Mouse (Mus musculus) right cerebral cortex, adult 18-20 months (tissue): ENCODE measurements around the gene Lrch3.
"Not testable (repeated sequence)": the region's sequence is repeated elsewhere in the genome, so short reads cannot be mapped to it uniquely, and the experiment has no call there.

ENCODE experiments used
- DNase-seq: peaks from one replicate; pipeline ENCODE4 v3.0.0; 2022; ENCODE audit warnings: mixed read lengths

Gene Lrch3

DNA sequence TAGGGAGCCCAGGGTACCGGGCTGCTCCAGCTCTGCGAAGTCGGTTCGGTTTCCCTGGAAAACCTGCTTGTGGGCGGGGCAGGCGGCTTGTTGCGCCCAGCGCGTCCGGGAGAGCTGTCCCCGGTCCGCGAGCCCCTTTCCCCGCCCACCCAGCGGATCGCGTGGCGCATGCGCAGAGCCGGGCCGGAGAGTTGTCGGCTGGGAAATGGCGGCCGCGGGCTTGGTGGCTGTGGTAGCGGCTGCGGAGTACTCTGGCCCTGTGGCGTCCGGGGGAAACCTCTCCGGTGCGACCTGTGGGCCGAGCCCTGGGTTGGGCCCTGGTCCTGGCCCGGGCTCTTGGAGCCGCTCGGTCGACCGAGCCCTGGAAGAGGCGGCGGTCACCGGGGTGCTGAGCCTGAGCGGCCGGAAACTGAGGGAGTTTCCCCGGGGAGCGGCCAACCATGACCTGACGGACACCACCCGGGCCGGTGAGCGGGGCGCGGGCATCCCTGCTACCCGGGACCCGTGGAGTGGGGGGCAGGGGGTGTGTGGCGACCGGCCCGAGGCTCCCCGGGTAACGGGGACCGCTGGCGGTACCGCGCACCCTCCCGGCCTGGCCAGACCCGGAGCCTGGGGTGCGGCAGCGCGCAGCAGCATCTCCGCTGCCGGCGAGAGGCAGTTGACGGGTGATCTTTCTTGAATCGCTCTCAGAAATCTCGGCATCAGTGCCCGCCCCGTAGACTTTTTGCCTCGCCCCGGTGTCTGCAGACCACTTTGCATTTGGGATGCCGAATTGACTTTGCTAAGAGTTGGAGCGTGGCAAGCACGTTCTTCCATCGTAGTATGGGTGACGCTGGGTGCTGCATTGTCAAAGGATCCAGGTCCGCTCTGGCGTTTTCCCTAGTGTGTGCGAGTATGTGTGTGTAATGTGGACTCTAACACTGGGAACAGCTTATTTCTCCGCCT is at the start of gene Lrch3:
Gene Lrch3 (plus strand): TSS at position 164 of the 945 bp plus-strand sequence.
- DNase-seq = peak; percentile 93

DNA sequence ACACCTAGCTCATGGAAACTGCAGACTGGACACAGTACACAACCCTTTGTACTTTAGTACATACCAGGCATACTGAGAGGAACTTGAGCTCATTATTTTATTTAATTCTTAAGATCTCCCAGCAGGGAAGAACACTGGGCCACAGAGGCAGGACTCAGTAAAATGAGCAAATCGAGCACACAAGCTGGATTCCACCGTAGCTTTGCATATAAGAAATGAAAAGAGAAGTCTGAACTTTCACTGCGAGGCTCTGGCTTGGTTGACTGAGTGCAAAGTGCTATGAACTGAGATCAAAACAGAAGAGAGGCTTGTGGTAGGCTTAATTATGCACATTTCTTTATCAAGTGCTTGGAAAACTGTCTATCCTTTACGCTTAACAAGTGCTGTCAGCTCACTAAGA is 48.5 kb upstream of the Lrch3 start:
- no peak for DNase-seq

DNA sequence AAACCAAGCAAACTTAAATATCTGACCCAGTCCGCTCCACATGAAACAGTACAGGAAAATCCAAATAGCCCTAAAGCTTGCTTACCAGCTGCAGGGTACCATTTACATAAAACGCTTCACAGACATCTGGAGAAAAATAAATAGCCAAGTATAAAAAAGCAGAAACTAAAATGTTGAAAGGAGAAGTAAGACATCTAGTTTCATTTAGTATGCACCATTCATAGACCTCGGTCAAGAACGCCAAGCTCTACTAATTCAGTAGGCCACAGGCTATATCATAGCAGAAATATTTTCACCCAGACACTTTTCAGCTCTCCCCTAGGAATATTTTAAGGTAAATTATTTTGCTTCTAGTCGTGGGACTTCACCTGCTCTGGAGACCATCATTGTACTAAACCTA is 47.2 kb upstream of the Lrch3 start:
- DNase-seq = no peak

DNA sequence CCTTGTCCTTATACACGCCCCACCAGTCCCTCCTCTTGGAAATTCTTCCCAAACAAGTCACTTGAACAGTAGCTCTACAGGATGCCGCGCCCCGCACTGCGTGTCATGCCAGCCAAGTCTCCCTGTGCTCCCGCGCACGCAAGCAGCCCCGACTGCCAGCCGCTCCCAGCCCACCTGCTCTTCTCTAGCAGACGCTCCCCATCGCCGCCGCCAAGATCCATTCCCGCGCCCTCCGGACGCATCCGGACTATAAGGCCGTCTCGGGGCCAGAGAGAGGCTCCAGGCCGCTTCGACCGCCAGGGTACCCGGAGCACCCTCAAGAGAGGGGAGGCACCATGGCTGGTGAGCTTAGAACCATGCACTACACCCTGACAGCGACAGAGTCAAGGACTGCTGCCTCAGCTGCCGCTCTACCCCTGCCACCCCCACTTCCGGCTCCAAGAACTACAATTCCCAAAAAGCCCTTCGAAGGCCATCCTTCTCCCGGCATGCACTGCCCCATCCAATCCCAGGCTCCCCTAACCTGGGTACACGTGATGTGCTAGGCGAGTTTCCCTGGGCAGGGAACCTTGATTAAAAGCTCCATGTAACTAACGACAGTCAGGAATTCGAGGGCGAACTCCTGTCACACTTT is 45.9 kb upstream of the Lrch3 start:
- peak; percentile 96 for DNase-seq

DNA sequence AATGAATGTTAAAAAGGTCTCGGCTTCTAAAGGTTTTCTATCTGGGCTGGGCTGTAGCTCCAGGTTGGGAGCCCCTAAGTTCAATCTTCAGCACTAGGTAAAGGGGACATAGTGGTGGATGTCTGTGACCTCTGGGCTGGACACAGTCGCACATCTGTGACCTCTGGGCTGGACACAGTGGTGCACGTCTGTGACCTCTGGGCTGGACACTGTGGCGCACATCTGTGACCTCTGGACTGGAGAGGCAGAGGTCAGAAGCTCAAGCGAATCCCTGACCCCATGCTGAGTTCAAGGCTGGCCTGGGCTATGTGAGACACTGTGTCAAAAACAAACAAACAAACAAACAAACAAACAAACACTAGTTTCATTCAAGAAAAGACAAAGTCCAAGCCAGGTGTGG is 43.7 kb upstream of the Lrch3 start:
- DNase-seq = no peak

DNA sequence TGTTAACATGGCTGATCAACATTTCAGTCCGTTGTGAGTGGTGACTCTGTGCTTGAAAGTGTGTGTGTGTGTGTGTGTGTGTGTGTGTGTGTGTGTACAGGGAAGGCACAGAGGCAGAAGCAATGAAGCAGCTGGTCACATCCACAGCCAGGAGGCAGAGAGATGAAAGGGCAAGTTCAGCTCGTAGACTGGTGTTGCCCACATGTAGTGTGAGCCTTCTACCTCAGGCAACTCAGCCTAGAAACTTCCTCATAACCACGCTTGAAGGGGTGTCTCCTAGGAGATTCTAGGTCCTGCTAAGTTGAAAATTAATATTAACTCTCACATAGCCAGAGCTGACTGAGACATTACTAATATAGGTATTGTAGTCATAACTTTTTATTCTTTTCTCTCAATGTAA is 40.5 kb upstream of the Lrch3 start:
- no peak for DNase-seq

DNA sequence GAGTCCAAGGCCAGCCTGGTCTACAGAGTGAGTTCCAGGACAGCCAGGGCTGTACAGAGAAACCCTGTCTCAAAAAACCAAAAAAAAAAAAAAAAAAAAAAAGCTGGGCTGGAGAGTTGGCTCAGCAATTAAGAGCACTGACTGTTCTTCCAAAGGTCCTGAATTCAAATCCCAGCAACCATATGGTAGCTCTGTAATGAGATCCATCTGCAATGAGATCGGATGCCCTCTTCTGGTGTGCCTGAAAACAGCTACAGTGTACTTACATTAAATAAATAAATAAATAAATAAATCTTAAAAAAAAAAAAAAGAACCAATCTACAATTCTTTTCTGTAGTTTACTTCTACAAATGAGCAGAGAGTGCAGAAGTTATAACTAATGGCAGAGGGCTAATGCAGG is 38.6 kb upstream of the Lrch3 start:
- not testable (repeated sequence) for DNase-seq

DNA sequence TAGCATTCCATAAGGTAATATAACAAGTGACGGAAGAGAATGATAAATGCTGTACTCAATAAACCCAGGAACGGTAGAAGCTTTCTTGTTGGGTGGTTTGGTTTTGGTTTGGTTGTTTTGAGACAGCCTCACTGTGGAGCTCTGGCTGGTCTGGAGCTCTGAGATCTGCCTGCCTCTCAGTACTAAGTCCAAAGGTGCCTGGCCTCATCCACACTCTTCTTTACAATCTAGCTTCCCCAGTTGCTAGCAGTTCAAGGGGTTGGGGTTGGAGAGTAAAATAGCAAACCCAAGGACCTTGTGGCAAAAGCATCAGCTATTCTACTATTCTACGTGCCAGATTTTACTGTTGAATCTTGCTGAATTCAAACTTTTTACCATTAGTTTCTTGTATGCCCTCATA is 38.1 kb upstream of the Lrch3 start:
- DNase-seq = no peak

DNA sequence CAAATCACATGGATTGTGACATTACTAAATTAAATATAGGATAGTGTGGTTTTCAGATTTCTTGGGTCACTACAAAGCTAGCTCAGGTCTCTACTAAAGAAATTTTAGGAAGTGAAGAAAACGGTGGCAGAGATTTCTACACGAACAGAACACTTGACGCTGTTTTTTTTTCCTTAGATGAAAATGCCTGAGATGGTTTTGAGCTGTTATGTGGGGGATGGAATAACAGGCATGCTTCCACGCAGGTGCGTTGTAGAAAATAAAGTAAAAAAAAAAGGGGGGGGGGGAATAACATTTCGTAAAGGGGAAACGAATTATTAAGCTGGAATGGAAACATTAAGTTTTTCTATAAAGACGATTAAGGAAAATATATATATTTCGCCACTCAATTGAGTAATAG is 37.1 kb upstream of the Lrch3 start:
- DNase-seq = no peak

DNA sequence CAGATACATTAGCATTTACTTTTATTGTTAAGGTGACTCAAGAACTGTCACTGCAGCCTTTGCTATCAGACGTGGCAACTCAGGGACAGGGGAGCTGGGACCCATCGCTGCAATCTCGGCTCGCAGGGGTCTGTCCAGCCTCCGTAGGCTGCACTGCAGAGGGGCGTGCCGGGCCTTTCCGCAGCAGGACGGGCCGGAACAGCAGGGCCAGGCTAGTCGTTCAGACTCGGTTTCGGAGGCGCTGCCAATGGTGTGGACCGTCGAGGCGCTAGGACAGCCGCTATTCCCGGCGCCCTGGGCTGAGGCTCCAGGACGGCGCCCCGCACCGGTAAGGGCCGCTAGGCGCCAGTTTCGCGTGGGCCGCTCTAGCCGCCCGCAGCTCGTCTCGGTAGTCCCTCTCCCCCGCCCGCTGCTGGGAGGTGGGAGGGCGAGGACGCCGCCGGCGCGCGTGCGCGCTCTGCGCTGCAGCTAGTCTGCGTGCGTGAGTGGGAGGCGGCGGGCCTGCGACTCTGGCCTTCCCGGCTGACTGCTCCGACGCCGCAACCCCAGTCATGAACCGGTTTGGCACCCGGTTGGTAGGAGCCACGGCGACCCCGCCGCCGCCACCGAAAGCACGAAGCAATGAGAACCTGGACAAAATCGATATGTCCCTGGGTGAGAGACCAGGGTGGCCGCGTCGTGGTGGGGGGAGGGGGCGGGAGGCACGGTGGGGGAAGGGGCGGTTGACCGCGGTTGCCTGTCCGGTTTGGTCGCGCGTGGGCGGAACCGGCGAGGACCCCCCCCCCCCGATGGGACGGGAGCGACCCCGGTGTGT is 36.4 kb upstream of the Lrch3 start, which contains the start of the genes Fyttd1 and Rubcn:
Gene Fyttd1 (plus strand): TSS at position 158 of the 814 bp plus-strand sequence.
Gene Rubcn (minus strand): TSS at position 424 of the 814 bp plus-strand sequence.
- peak; percentile 97 for DNase-seq

DNA sequence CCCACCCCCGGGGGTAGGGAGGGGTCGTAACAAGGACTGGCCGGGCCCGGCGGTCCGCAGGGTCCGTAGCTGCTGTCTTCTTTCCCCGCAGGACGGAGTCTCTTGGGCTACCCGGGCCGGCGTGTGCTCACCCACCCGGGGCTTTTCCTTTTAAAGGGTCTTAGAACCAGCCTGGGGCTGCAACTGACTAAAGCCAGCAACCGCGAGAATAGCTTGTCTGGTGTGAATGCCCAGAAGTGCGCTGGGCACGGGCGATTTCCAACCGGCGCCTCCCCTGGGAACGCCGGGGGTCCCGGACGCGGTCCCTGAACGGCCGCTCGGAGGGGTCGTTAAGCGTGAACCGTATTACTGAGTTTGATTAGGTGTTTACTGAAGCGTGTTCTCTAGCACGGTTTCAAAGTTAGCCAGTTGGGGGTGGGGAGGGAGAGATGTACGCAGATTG is 35.7 kb upstream of the Lrch3 start:
- DNase-seq = no peak

DNA sequence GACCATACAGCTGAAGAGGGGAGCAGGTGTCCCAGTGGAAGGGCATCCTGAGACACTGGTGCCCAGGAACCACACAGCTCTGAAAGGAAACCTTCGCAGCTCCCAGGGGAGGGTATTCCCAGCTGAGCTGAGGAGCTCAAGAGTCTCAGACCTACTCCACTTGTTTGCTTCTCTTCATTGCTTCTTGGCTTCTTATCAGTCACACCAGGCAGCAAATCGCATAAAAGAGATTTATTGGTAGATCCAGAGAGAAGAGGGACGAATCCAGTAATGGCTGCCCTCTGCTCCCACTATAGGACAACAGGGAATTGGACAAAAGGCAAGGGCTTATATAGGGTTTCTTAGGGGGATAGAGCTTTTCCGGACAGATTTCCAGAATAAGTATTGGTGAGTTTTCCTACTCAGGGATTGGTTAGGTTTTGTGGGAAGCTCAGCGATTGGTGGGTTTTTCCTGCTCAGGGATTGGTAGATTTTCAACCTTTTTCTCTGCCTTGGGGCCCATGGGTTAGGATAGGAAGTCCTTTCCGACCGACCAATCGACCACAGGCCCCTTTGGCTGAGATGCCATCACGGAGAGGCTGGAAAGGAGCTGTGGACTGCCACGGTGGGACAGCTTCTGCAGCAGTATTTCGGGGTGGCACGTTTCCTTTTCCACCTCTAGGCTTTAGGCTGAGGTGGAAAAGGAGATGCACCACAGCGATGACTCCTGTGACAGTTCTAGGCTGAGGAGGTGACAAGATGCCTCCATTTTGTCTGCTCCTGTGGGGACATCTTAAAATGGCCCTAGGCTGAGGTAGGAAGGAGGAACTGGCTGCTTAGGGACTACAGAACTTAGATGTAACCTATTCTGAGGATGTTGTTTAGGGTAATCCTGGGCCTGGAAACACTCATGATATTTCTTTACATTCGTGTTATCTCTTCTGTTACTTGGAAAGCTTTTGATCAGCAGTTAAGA is 34.7 kb upstream of the Lrch3 start:
- no peak for DNase-seq

DNA sequence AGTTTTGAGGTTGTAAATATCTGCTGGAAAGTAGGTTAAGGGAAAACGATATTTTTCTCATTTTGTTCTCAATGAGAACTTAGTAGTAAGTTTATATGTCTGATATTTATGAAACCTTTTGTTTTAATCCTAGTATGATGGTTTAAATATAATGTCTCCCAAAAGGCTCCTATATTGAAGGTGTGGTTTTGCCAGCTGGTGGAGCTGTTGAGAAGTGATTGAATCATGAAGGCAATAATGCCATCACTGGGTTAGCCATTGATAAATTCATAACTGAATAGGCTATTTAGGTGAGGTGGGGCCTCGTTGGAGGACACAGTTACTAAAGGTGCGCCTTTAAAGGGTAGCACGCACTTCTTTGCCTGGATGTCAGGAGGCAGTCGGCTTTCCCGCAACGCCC is 32.4 kb upstream of the Lrch3 start:
- DNase-seq = no peak

DNA sequence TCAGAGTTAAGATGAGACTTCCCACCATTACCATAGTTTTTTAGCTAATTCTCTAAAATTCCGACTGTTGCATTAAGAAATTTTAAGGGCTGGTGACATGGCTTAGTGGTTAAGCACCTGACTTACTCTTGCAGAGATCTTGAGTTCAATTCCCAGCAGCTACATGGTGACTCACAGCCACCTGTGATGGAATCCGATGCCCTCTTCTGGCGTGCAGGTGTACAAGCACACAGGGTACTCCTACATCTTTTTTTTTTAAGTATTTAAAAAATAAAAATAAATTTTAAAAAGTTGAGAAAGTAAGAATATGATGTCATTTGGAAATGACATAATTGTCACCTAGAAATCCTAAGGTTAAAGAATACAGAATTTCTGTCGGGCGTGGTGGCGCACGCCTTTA is 25.9 kb upstream of the Lrch3 start:
- no peak for DNase-seq

DNA sequence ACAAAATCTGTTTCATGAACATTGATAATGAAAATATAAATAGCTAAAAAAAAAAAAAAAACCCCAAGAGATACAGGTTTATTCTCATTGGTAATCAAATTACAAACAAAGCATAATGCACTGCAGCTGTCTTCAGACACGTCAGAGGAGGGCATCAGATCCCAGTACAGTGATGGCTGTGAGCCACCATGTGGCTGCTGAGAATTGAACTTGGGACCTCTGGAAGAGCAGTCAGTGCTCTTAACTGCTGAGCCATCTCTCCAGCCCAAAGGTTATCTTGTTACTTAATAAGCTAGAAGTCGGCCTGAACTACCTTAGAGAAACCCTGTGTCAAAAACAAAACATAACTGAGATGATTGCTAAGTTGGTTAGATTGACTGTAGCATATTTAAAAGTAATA is 24.0 kb upstream of the Lrch3 start:
- DNase-seq = no peak

DNA sequence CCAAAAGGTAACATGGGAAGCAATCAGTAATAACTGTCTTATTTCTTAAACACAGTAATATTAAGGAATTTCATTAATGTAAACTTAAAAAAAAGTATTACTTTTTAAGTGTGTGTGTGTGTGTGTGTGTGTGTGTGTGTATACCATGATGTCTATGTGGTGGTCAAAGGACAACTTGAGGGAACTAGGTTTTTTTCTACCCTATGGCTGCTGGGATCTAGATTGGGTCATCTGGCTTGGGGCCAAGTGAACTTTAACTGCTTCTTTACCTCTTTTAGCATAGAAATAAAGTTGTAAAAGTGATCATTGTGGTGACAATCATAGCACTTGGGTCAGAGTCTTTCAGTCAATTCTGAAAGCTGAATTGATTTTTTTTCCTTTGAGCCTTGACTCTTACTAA is 17.8 kb upstream of the Lrch3 start:
- DNase-seq = no peak

DNA sequence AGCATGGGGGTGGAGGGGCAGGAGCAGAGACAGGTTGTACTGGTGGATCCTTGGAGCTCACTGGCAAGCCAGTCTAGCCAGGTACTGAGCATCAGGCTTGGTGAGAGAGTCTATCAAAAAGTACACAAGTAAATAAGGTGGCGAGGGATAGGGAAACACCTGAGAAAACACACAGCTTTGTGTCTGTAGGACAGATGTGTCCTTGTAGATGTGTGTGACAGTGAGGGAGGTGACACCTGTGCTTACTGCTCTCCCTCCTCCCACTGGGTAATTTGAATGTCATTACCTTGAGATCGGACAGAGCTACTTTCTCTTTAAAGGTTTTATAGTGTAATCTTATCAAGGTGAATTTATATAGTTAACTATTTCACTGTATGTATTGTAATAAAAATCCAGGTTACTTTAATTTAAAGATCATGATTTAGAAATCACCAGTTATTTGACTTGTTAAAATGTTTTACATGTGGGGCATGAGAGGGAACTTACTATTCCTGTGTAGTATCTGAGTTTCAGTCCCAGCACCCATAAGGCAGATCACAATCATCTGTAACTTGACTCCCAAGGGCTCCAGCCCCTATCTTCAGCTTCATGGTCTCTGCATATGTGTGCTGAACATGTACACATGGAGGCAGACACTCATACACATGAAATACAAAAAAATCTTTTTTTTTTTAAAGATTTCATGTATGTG is 12.4 kb upstream of the Lrch3 start:
- no peak for DNase-seq

DNA sequence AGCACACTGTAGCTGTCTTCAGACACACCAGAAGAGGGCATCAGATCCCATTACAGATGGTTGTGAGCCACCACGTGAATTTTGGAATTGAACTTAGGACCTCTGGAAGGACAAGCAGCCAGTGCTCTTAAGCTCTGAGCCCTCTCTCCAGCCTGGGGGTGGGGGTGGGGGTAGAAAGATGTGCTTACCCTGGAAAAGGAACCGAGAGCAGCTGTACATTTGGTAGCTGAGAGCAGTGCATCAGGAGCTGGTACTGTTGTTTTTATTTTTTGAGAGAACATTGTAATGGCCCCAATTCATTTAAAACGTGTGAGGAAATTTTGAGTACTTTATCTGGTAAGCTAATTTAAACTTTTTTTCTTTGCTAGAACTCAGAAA is 11.9 kb upstream of the Lrch3 start:
- no peak for DNase-seq

DNA sequence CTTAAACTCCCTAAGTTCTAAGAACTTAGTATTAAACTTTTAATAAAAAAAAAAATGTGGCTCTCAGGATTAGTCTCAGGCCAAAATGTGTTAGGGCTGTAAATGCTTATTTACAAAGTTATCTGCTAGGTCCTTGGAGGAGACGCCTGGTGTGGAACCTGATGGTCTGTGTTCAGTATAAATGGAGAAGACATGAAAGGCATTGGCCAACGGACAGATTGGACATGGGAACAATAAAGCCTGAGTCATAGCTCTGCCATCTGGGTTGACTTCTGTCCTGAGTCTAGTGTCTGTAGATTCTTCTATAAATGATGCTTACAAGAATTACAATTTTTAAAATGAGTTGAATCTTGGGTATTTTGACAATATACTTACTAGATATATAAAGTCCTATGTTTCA is 7.7 kb upstream of the Lrch3 start:
- no peak for DNase-seq

DNA sequence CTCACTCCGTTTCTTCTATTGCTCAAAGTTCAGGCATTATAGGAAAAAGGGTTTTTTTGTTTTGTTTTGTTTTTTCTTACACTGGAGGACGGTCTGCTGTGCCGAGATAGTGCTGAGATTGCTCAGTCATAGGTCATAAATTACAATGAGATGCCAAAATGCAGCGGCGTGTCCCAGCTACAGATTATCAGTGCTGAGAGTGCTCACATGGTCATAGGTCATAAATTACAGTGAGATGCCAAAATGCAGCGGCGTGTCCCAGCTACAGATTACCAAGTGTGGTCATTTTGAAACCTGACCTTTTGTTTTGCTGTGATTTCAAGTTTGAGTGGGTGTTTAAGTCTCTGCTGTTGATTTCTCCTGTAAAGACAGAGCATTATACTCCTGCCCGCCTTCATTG is 7.2 kb upstream of the Lrch3 start:
- no peak for DNase-seq

DNA sequence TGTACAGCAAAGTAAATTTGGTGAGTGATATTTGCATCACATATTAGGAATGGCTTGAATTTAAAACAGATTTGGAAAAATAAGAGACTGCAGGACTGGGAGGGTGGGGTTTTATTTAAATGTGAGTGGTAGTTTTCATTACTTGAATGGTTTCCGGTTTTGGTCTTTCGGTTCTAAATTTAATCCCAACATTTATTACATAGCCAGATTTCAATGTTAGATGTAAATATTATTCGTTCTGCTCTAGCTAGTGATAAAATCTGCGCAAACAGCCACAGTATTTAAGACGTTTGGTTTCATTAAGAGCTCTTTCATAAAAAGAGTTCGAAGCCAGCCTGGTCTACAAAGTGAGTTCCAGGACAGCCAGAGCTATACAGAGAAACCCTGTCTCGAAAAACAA is 688 bp upstream of the Lrch3 start:
- no peak for DNase-seq
